27 mouse cellular contexts compared by ENCODE assay signal in the genomic region with DNA sequence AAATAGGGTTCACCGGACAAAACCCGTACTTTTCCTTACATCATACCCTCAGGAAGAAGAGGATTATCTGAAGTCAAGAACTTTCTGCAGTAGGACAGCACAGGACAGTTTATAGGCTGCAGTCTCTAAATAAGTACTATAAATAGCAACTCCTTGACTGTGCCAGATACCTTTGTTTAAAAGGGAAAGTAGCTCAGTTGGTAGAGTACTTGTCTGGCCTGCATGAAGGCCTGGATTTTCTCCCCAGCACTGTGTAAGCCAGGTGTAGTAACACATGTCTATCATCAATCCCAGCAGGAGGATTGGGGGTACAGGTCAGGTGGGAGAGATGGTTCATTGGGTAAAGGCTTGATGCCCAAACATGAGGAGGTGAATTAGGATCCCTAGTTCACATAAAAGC. TPM values are rescaled to one million over a fixed set of nuclear protein-coding genes. Genes with fewer than 3 reads are reported as not detected.
A peak's percentile ranks its signal among the peaks of the same experiment; 100 is the strongest.
DNase-seq lines count a peak whose midpoint lies in the region; ATAC-seq and TF ChIP-seq lines count a peak whose summit lies in the region.
"Had no signal": no experiment of that assay in that cellular context is flagged by ENCODE, and none has a peak within 500 bp of the region (broad histone marks: within the 10 kb centered on the region; RNA-seq: fewer than 3 reads in every experiment).

No protein-coding gene starts in this region.

- 40% methylated on average over 2 of the region's 2 CpGs for WGBS in heart, adult 2 months
- 47% methylated on average over 2 of the region's 2 CpGs for WGBS in heart, embryonic 13.5 days

- no peak for TF ChIP-seq POLR2A in heart, adult 2 months (IDR thresholded peaks at IDR 0.05; ENCODE audit: insufficient read depth, low read depth, low read length)

- no peak for TF ChIP-seq EP300 in heart, adult 2 months (IDR thresholded peaks at IDR 0.05; ENCODE audit: insufficient read depth, low read depth, low read length)

- no peaks in the 10 kb centered on the region for H3K9me3 ChIP-seq in heart, embryonic 13.5 days
- H3K9me3 ChIP-seq: embryonic facial prominence, embryonic 13.5 days; forebrain, embryonic 10.5 days; forebrain, embryonic 15.5 days; hindbrain, embryonic 10.5 days; hindbrain, embryonic 15.5 days; liver, embryonic 15.5 days; stomach, embryonic 15.5 days had no signal

- ATAC-seq in heart, embryonic 13.5 days (ENCODE audit: extremely low read depth, insufficient number of reproducible peaks, low FRiP score, low TSS enrichment): no peak; the same call in 1 of the 2 replicates
- ATAC-seq: CD4-positive, CD25-positive, alpha-beta regulatory T cell, adult 4 months; forebrain, embryonic 15.5 days; inflammation-experienced regulatory T-cells, adult 6 months had no signal

- peaks cover 2% of the 10 kb centered on the region for H3K36me3 ChIP-seq in heart, adult 2 months (ENCODE audit: control insufficient read depth, insufficient read depth, low read length)
- H3K36me3 ChIP-seq in heart, embryonic 13.5 days: peaks cover 38% of the 10 kb centered on the region
- H3K36me3 ChIP-seq: liver, embryonic 15.5 days had no signal

- no peak overlapping the region for H3K4me3 ChIP-seq in heart, adult 2 months
- no peak overlapping the region for H3K4me3 ChIP-seq in heart, embryonic 13.5 days
- H3K4me3 ChIP-seq: embryonic facial prominence, embryonic 13.5 days; forebrain, embryonic 10.5 days; forebrain, embryonic 15.5 days; hindbrain, embryonic 10.5 days; hindbrain, embryonic 15.5 days; liver, embryonic 15.5 days; stomach, embryonic 15.5 days had no signal

- no peaks in the 10 kb centered on the region for H3K79me2 ChIP-seq in heart, adult 2 months (replicated peaks; ENCODE audit: control insufficient read depth, insufficient read depth, low read length)

- no peak for DNase-seq in heart, adult 2 months
- no peak for DNase-seq in heart, postnatal 25 days (ENCODE audit: low spot score)
- DNase-seq in heart, adult 8-10 months (ENCODE audit: low spot score): peak; percentile 24
- peak; percentile 21 for DNase-seq in heart, postnatal 4 days
- DNase-seq in layer of hippocampus, adult 9-11 months: no peak
- DNase-seq in adrenal gland, postnatal 36 days: no peak
- DNase-seq: adrenal gland, adult 2 months; cerebellum, adult 8-10 months; cerebellum, postnatal 25 days; kidney, adult 2 months; kidney, postnatal 4 days; layer of hippocampus, postnatal 36 days; lung, embryonic 14.5 days; lung, postnatal 14 days; midbrain, embryonic 14.5 days; right cerebral cortex, postnatal 25 days had no signal

- peak overlapping the region; percentile 16 for H3K4me2 ChIP-seq in heart, embryonic 13.5 days
- H3K4me2 ChIP-seq: embryonic facial prominence, embryonic 13.5 days; forebrain, embryonic 15.5 days; hindbrain, embryonic 15.5 days; liver, embryonic 15.5 days; lung, embryonic 14.5 days; stomach, embryonic 15.5 days had no signal

- no peaks in the 10 kb centered on the region; the same call in 1 of the 2 replicates for H3K4me1 ChIP-seq in heart, adult 2 months (ENCODE audit: control insufficient read depth, insufficient read depth, low read length)
- peaks cover 40% of the 10 kb centered on the region for H3K4me1 ChIP-seq in heart, embryonic 13.5 days
- H3K4me1 ChIP-seq: embryonic facial prominence, embryonic 13.5 days; forebrain, embryonic 10.5 days; forebrain, embryonic 15.5 days; hindbrain, embryonic 10.5 days; hindbrain, embryonic 15.5 days; liver, embryonic 15.5 days; stomach, embryonic 15.5 days had no signal

- H3K27me3 ChIP-seq in heart, adult 2 months (ENCODE audit: control insufficient read depth, insufficient read depth, low read length): no peaks in the 10 kb centered on the region
- H3K27me3 ChIP-seq in heart, embryonic 13.5 days (replicated peaks): no peaks in the 10 kb centered on the region
- H3K27me3 ChIP-seq: embryonic facial prominence, embryonic 13.5 days; forebrain, embryonic 15.5 days; hindbrain, embryonic 15.5 days; liver, embryonic 15.5 days; stomach, embryonic 15.5 days had no signal

- peak overlapping the region; percentile 78 for H3K27ac ChIP-seq in heart, adult 2 months
- H3K27ac ChIP-seq in heart, embryonic 13.5 days (replicated peaks): peak overlapping the region; percentile 90
- H3K27ac ChIP-seq: embryonic facial prominence, embryonic 13.5 days; forebrain, embryonic 10.5 days; forebrain, embryonic 15.5 days; hindbrain, embryonic 10.5 days; hindbrain, embryonic 15.5 days; kidney, postnatal 0 days; liver, embryonic 15.5 days; stomach, embryonic 15.5 days had no signal

- no peak for TF ChIP-seq CTCF in heart, adult 2 months (IDR thresholded peaks at IDR 0.05)

- H3K9ac ChIP-seq in heart, adult 2 months (ENCODE audit: low read depth, low read length): no peak overlapping the region
- peak overlapping the region; percentile 17; the same call in 1 of the 2 replicates for H3K9ac ChIP-seq in heart, embryonic 13.5 days
- H3K9ac ChIP-seq: embryonic facial prominence, embryonic 13.5 days; forebrain, embryonic 15.5 days; hindbrain, embryonic 15.5 days; liver, embryonic 15.5 days; lung, embryonic 14.5 days; stomach, embryonic 15.5 days had no signal

- intact Hi-C loops in heart, adult 2 months (cut with DNase I): loop anchor here (2.0 kb wide), 1 partner anchor 21 kb away; no protein-coding TSS in a partner anchor
- intact Hi-C loops in heart, postnatal 25 days (cut with DNase I): no loop called here

RNA-seq across cellular contexts. Expression of a gene that starts 34.9 kb away (rescaled TPM):
- 10 to 100 TPM; 46.9 to 49.8 TPM for total RNA-seq in heart, adult 2 months (2021)
- polyA plus RNA-seq in heart, adult 2 months (2012; rRNA removed): 24.2 and 42.5 TPM in 2 replicates
- total RNA-seq in heart, postnatal 25 days (2021): 10 to 100 TPM; 52.9 to 63.3 TPM
- 10 to 100 TPM; 51.6 to 63.6 (median 58.9) TPM for total RNA-seq in heart, adult 8-10 months (2022)
- polyA plus RNA-seq in heart, embryonic 13.5 days (2015; fragmentation: Nextera tagmentation; extraction: Ambion mirVana): 37.4 and 39.3 TPM in 2 replicates
- total RNA-seq in heart, postnatal 4 days (2021): 10 to 100 TPM; 88.5 to 98.9 TPM
- total RNA-seq in adrenal gland, postnatal 36 days (2021): 1 to 10 TPM; 1.2 to 1.4 TPM

Comparison
In these comparisons a context has a peak if more than half of its experiments do, and no peak if none do; other contexts are left out.
1. DNase-seq: peak in heart, adult 8-10 months (single experiment) and heart, postnatal 4 days (single experiment); none in heart, adult 2 months (0 of 2), heart, postnatal 25 days (single experiment), layer of hippocampus, adult 9-11 months (single experiment) and adrenal gland, postnatal 36 days (0 of 2).
2. RNA of a gene that starts 34.9 kb away (total RNA-seq): 88.5 to 98.9 TPM in heart, postnatal 4 days, 52.9 to 63.3 TPM in heart, postnatal 25 days, 51.6 to 63.6 TPM in heart, adult 8-10 months and 46.9 to 49.8 TPM in heart, adult 2 months; 1.2 to 1.4 TPM in adrenal gland, postnatal 36 days; every median in the first group is over 10 times any median in the second.